Mouse (Mus musculus) gastrocnemius, postnatal 14 days (tissue): ENCODE results near the gene Usp40. TPM values are rescaled to one million over a fixed set of nuclear protein-coding genes. Genes with fewer than 3 reads are reported as not detected.

Source experiments
- DNase-seq: peaks from one replicate; pipeline ENCODE4 v3.0.0; 2021; ENCODE audit warnings: mixed read lengths
- intact Hi-C: fragments of 180-260 bp; cut with DNase I; formaldehyde crosslinking; loops from one replicate; pipeline ENCODE4 v1.15.1; 2025; ENCODE audit warnings: low total_unique reads
- microRNA-seq, 2 experiments: library from miRNA; unstranded; fragments of <30 nt; microRNA quantifications; one replicate each; pipeline ENCODE4 v1.2.0; 2021
- total RNA-seq, 2 experiments: library from RNA; stranded (reverse); gene quantifications; 2 replicates each; pipeline ENCODE4 v1.2.3; 2021

Usp40 gene
- total RNA-seq, 2 experiments from 2014 or later: 11.4 to 12.5 TPM

DNA sequence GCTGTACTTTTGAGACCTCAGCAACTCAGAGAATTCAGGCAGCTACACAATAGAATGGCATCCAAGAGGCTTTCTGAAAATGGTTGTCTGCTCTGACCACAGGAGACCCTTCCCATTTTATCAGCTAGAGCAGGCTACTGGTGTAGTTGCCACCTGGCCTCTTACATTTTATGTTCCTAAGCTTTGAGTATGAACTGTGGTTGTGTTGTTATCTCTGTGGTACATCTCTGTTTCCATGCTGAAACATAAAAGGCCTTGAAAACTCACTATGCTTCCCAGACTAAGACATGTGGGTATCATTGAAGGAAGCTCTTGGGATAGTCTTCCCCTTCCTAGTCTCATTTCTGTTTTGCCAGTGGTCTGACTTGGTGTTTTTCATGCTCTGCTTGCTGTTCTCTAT lies 106.2 kb downstream of the Usp40 start:
- no peak for DNase-seq
- intact Hi-C loops: no loop called here

DNA sequence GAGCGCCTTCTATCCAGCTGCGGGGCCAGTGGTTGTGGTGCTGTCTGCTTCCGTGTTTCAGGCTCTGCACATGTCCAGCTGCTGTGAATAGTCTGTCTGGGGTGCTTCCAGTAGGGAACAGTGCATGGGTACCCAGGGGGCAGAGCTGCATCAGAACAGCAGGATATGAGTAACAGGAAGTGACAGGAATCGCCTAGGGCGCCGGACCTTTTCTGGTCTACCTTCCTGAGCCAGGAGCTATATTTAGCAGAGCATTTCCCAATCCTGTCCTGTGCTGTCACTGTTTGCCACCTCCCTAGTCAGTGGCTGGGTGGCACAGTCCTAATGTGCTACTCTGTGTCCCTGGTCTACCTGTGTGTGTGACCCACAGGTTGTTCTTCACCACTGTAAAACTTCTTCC lies 107.4 kb downstream of the Usp40 start:
- intact Hi-C loops: no loop called here

DNA sequence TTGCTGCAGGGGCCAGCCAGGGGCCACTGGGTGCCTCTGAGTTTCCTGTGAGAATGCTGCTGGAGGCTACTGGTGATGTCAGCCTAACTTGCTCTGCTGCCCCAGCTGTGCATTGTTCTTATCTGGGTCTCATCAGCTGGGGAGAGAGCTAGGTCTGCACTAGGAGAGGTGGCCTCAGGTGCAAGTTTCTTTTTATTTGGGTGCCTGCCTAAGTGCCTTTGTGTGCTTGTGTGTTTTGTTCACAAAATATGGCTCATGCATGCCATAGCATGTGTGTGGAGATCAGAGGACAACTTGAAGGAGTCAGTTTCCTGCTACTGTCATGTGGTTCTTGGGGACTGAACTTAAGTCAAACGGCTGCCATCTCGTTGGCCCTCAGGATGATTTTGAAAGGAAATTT lies 108.7 kb downstream of the Usp40 start:
- intact Hi-C loops: no loop called here
- no peak for DNase-seq

More for the DNA sequence above, 107.4 kb downstream of the Usp40 start:
- peak; percentile 27 for DNase-seq

DNA sequence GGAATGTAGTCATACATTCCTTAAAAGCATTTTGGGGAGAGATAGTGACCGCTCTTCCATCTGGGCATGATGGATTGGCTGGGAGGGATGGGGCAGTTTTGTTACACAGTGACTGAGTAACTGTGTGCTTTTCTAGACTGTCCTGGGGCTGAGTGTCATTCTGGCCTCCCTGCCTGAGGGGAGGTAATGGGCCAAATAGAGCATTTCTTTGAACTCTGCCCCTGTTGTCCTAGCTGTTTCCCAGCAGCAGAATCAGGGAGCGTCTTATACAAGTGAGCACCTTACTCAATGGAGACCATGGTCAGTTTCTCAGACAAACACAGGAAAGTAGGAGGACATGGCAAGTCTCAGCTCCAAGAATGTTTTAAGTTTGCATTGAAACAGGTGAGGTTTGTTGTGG lies 111.4 kb downstream of the Usp40 start:
- intact Hi-C loops: no loop called here
- no peak for DNase-seq

Small RNAs within 50 kb of the gene (microRNA-seq; reads per million reads assigned to microRNA genes)
- gene Gm25198: 0 reads per million in 2 experiments

Other genes starting within 250 kb of the Usp40 start
- gene Sag, start 204.9 kb downstream of the Usp40 start, total RNA-seq: under 1 TPM; 0.13 to 0.14 TPM
- 10 to 100 TPM; 37.7 to 39.9 TPM for gene Dgkd, start 155.3 kb downstream of the Usp40 start, total RNA-seq
- gene Ugt1a10, start 46.8 kb upstream of the Usp40 start, total RNA-seq: not detected
- gene Ugt1a9, start 62.2 kb upstream of the Usp40 start, total RNA-seq: not detected
- gene Ugt1a8, start 79.3 kb upstream of the Usp40 start, total RNA-seq: not detected
- under 1 TPM; 0.60 to 0.94 TPM for gene Ugt1a7c, start 86.5 kb upstream of the Usp40 start, total RNA-seq
- under 1 TPM; 0.38 to 0.43 TPM for gene Ugt1a6b, start 94.7 kb upstream of the Usp40 start, total RNA-seq
- gene Ugt1a6a, start 126.3 kb upstream of the Usp40 start, total RNA-seq: 1 to 10 TPM; 2.1 to 2.4 TPM
- under 1 TPM; 0.14 to 0.33 TPM for gene Ugt1a5, start 157.5 kb upstream of the Usp40 start, total RNA-seq
- not detected for gene Ugt1a2, start 192.1 kb upstream of the Usp40 start, total RNA-seq
- gene Dnajb3, start 197.2 kb upstream of the Usp40 start, total RNA-seq: under 1 TPM; 0.22 to 0.39 TPM
- gene Ugt1a1, start 203.4 kb upstream of the Usp40 start, total RNA-seq: under 1 TPM in 1 of 2 experiments, not detected in 1; 0.12 TPM
- not detected for gene Mroh2a, start 218.4 kb upstream of the Usp40 start, total RNA-seq